Mouse (Mus musculus) monocyte, adult 5-6 weeks (primary cell): ENCODE data around the gene Nme3. TPM values are rescaled to one million over a fixed set of nuclear protein-coding genes. Genes with fewer than 3 reads are reported as not detected.

Experiments
- ATAC-seq: fragments of 153-309, 156-312 bp; replicated peaks from 2 replicates; pipeline ENCODE4 v1.8.0; 2017; ENCODE audit warnings: mild to moderate bottlenecking; ENCODE audit not compliant: low TSS enrichment, insufficient number of reproducible peaks, severe bottlenecking, poor library complexity, low FRiP score
- total RNA-seq: library from RNA; stranded (forward); fragments of 200-1000, 200-491, 200-594 nt; gene quantifications from 3 replicates; pipeline ENCODE4 v1.2.3, GENCODE M21; 2017

The Nme3 gene
- total RNA-seq, 1 experiment from 2014 or later, result 48.6 TPM

DNA sequence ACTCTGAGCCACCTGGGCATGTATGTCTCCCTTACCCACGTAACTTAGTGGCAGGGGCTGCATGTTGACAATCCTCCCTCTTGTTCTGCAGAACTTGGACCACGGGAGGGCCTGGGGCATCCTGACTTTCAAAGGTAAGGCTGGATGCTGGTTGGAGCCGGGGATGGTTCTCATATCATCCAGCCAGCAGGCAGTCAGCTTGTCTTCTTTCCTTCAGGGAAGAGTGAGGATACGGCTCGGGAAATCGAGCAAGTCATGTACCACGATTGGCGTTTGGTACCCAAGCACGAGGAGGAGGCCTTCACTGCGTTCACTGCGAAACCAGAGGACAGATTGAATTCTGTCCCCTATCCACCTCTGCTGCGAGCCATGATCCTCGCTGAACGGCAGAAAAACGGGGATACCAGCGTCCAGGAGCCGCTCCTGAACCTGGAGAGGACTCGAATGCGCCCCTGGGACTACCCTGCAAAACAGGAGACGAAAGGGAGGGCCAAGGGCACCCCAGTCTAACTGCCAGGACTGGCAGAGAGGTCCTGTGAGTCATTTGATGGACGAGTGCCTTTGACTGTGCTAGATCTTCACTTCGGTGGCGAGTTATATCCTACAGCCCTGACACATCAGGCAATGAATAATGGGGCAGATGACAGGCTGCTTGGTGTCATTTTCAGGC, 594 bp upstream of the Nme3 start:
- ATAC-seq, result no peak

DNA sequence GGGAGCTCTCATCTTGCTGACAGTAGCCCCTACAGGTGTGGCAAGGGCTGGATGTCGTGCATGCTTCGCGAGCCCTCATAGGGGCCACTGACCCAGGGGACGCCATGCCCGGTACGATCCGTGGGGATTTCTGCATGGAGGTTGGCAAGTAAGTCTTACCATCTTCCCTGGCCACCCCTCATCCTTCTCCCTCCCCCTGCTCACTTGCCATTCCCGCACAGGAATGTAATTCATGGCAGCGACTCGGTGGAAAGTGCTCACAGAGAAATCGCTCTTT, 631 bp downstream of the Nme3 start:
- ATAC-seq, result no peak

DNA sequence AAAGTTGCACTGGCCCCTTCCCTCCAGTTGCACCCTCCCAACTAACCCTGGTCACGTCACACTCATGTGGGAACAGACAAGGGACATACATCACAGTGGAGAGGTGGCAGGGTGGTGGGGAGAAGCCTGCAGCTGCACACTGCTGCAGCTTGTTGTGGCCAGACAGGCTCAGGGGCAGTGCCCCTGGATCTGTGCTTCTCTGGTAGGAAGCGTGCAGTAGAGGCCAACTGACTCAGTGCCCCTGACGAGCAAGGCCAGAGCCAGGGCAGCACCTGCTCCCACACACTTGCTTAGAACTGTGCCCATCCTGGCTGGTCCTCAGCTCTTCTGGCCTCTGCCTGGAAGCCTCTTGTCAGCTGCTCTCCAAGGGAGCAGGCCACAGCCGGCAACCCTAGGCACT, 1.3 kb downstream of the Nme3 start:
- no peak for ATAC-seq

DNA sequence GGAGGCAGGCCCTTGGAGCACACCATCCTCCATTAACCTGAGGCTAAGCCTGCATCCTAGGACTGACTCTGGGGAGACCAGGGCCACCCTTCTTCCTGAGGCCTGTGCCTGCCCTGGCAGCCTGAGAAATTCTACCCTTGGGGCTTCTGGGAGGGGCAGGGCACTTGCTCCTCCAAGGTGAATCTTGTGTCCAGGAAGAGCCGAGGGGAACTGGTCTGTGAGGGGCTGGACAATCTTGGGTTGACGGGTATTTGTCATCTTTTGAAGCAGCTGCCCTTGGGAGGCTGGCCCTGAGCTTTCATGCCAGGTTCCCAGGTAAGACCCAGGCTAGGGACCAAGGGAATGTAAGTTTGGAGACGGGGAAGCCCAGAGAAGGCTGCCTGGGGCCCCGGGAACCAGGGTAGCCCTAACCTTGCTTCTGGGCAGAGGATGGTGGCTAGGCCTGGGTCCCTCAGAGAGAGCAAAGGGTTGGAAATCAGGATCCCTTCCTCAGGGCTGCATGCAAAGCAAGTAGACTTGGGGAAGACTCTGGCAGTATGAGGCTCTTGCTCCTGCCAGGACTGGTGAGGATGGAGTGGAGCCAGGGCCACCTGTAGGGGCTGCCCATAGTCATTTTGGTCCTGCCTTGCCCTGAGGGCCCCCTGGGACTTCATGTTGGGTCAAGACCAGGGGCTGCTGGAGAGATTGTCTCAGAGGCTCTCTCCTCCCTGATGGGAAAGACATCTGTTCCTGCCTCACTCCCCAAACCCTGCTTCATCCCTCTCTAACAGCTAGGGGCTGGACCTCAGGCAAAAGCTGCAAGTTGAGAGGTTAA, 1.9 kb downstream of the Nme3 start:
- ATAC-seq, result no peak

DNA sequence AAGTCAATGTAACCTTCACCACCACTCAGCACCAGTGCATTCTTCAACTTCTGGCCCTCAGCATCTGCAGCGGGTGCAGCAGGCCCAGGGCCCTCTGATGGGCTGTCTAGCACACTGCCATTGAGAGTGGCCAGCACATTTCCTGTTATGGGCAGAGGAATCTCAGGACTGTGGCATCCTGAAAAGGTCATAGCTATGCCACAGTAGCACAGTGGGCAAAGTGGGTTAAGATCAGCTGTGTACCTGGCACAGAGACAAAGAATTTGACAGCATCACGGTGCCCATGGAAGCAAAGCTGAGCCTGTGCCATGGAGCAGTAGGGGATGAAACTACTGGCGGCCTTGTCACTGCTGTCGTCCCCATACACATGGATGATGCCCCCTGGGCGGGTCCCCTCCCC, 2.9 kb downstream of the Nme3 start:
- ATAC-seq, result no peak

DNA sequence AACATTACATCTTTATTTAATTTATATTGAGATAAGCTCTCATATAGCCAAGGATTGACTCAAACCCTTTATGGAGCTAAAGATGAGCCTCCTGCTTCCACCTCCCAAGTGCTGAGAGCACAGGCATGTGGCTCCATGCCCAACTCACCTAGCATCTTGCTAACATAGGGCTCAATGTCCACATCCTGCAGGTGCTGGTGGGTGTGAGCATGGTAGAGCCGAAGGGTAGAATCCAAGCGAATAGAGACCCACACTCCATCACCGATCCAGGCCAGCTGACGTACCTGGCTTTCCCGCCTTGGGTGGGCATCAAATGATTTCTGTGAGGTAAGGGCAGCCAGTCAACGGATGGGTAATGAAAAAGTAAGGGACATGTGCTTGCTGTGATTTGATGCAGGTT, 3.7 kb downstream of the Nme3 start:
- no peak for ATAC-seq

DNA sequence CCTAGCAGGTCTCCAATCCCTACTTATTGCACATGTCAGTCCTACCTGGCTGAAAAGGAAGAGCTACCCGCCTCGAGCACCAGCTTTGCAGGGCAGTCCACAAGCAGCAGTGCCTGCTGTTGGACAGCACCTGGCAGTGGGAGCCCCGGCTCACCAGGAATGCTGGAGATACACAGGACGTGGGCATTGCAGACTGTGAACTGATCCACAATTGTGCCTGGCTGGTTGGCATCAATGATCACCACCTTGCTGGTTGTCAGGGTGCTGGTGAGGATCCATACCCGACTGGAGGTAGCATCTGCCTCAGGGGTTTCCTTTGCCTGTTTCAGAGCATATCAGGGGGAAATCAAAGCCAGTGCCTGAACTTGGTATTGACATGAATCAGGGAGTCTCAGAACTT, 5.8 kb downstream of the Nme3 start:
- ATAC-seq, result no peak

DNA sequence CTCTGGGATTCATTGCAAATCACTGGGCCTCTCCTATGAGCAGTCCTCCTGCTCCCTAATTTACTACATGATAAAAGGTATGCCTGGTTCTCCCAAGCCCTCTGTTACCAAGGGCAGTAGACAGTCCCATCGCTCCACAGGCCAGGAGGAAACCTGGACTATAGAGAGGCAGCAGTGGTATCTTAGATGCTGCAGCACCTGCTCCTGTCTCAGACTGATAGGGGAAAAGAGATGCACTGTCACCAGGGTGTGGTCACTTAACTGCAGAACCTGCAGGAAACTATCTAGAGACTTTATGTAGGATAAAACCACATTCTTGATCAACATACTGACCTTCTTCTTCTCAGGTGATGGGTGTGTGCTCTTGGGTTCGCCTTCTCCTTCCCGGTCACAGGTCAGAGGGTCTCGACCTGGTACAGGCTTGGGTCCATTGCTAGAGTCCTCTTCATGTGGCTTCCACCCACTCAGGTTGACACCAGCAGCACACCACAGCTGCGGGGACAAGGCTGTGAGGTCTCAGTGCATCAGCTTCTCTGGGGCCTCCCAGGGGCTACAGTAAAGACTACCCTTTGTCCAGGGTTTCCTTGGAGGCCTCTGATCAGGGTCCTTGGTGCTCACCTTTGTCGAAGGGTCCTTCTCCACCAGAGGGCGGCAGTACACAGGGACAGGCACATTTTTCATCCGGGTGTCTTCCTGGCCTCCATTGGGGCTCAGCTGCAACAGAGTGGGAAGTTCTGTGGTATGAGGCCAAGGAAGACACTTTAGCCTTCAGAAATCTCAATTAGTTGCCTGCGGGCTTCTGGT, 6.6 kb downstream of the Nme3 start:
- no peak for ATAC-seq

DNA sequence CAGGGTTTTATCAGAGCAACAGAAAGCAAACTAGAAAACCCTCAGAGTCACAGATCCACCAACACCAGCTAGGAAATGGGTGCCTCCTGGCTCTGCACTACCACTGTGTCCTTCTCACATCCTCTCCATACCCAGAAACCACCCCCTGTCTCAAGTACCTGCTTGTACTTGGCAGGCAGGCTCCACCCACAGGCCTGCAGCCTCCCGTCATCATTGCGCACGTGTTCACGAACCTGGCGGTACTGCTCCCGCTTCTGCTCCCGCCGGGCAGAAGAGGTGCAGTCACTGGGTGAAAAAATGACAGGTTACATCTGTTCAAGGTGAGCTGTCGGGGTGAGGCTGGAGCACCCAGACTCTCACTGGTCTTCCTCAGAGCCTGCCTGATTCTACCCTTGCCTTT, 7.5 kb downstream of the Nme3 start:
- no peak for ATAC-seq

DNA sequence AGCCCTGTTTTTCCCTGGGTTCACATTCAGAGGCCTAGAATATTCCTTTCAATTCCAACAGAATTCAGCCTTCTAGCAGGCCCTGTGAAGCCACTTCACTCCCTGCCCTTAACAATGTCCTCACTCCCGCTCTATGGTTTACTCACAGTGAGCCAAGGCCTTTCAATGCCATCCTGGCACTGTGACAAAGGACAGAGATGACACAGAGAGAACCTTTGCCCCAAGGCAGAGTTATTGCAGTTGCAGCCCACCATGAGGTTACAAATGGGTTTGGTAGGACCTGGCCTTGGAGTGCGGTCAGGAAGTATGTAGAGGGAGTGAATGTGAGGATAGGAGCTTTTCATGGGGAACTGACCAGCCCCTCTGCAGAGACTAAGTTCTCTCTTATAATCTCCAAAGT, 11.3 kb downstream of the Nme3 start:
- ATAC-seq, result no peak

DNA sequence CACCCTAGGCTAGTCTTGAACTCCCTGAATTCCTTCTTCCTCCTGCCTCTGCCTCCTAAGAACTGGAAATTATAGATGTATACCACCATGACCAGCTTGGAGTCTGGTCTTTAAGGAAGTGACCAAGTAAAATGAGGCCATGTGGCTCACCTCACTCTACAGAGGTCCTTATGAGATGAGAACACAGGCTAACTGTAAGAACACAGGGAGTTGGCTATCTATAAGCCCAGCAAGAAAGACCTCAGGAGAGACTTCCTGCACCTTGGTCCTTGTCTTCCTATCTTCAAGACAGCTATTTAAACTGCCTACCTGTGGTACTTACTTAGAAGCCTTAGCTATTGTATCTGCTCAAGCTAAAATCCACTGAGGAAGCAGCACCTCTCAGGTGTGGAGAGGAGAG, 17.7 kb downstream of the Nme3 start:
- ATAC-seq, result no peak

DNA sequence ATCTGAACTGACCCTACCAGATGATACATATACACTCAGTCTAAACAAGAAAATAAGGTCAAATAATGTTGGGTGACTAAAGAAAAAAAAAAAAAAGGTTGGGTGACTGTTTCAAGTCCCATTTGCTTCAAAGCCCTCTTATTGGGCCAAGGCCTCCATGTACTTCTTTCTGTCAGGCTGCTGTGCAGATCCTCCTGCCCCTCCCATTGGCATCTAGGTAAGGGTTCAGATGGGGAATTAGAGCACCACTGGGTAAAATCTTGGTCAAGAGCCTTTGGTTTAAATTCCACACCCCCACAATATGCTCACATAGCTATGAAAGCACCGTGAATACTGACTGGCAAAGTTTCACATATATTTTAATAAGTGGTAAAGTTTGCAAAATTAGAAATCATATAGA, 26.9 kb downstream of the Nme3 start:
- no peak for ATAC-seq

DNA sequence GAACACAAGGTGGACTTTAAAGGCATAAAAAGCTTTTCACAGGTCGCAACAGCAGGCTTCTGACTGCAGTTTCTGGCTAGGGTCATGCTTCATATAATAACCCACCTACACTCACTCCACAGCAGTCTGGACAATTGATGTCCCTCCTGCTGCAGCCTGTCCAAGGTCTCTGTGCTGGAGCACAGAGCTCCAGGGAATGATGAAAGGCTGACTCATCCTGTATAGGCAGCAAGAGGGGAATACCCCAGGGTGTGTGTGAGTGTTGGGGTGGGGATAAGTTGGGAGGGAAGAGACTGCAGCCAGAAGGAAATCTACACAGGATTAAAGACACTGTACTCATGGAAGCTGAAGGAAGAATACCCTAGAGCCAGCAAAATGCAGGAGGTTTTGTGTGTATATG, 33.2 kb downstream of the Nme3 start:
- no peak for ATAC-seq

DNA sequence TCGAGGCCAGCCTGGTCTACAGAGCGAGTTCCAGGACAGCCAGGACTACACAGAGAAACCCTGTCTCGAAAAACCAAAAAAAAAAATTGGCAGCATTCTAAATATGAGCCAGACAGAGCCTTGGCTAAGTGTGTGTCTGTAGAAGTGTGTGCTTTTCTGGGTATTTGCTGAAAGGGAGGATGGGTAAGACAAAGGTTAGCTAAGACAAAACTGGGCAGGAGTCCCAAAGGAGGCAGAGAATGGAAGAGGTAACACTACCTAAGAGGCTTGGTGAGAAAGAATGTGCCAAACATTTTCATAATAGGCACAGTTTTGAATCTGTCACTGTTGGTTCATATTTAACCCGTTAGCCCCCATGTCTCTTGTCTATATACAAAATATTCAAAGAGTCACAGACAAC, 36.1 kb downstream of the Nme3 start:
- ATAC-seq, result no peak

DNA sequence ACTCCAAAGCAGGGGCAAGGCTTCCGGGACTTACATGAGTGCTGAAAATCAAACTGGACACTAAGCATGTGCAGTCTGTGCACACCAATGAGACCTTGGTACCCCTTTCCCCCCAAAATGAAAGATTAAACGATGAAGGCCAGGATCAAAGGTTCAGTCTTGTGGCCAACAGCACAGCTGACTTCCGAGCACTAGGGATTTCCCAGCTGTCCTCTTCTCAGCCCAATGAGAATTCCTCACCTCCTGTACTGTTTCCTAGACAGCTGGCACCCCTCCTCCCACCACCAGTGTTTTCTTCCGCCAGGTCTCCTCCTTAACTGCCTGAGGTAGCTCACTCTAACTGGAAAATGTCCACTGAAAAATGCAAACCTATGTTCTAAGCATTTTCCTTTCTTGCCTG, 36.9 kb downstream of the Nme3 start:
- ATAC-seq, result no peak

DNA sequence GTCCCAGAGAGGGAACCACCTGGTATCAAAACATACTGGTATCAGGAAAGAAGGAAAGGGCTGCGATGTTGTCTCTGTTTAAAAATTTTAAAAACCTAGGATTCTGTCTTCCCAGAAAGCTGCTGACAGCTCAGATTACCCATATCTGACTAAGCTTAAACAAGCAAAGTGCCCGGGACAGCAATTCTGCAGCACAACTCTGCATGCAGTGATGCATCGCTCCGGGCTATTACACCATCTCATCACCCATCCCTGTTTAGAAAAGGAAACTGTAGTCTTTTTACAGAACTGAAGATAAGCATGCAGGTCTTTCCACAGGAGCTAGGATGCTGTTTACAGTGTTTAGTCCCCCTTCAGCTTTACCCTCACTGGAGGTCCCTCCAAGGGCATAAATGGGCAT, 38.6 kb downstream of the Nme3 start:
- ATAC-seq, result no peak

DNA sequence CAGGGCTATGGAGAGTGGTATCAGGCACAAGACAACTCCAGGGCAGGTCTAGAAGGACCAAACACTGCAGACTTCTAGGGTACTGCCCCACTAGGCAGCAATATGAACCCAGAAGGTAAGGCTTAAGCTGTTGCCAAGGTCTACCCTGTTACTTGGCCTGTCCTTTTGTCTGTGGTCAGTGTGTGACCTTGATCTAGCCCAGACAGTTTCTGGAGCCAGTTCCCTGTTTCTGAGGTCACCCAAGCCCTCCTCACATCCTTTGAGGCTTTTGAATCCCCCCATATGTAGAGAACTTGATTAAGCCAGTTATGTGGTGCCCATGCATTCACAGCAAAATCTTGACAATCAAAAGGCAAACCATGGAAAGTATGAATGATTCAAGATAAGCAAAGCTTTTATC, 39.4 kb downstream of the Nme3 start:
- ATAC-seq, result no peak

DNA sequence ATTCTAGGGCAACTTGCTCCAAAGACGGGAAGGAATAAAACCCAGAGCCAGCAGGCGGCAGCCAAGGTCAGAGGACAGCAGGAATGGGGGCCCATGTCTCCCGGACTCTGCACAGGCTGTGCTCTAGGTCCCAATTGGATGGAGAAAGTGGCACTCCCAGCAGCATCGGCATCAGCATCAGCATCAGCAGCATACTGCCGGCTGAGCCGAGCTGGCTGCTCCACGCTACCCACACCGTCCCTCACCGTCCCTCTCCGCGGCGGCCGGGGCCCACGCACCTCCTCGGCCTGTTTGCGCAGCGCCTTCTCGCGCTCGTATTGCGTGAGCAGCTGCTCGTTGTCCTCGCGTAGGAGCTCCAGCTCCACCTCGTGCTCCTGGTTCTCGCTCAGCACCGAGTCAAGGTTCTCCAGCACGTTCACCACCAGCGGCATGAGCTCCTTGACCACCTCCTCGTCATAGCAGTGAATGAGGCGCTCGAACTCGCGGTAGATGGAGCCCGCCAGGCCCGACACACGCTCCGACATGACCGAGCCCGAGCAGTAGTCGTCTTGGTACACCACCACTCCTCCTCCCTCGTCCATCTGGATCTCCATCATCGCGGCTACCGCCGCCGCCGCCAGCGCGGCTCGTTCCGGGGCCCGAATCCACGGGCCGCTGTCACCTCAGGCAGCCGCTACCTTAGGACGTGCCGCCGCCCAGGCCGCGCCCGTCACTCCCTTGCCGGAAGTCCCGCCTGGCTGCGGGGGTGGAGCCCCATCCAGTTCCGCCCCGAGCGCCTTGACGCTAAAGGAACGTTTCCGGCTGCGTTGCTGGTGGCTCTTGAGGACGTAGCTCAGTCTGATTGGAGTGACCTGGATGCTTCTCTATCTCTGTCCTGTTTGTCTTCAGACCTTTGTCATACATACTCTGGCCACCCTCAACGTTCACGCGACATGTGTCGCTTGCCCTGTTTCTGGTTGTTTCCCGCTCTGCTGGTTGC, 40.2 kb downstream of the Nme3 start, which contains the start of gene Mapk8ip3:
Mapk8ip3 (minus strand) TSS at position 719 of the 979 bp plus-strand sequence.
- peak; percentile 98 for ATAC-seq

DNA sequence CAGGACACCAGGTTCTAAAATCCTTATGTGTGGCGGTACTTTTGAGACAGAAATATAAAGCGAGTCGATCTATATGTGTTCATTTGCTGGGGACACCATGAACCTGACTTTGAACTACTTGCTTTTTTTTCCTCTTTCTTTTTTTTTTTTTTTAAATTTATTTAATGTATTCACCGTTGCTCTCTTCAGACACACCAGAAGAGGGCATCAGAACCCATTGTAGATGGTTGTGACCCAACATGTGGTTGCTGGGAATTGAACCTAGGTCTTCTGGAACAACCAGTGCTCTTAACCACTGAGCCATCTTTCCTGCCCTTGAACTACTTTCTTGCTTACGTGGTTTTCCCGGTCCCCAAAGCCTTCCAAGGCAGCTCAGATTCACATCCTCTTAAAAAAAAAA, 41.0 kb downstream of the Nme3 start:
- no peak for ATAC-seq
